9 mouse cellular contexts compared by ENCODE assay signal in the genomic region with DNA sequence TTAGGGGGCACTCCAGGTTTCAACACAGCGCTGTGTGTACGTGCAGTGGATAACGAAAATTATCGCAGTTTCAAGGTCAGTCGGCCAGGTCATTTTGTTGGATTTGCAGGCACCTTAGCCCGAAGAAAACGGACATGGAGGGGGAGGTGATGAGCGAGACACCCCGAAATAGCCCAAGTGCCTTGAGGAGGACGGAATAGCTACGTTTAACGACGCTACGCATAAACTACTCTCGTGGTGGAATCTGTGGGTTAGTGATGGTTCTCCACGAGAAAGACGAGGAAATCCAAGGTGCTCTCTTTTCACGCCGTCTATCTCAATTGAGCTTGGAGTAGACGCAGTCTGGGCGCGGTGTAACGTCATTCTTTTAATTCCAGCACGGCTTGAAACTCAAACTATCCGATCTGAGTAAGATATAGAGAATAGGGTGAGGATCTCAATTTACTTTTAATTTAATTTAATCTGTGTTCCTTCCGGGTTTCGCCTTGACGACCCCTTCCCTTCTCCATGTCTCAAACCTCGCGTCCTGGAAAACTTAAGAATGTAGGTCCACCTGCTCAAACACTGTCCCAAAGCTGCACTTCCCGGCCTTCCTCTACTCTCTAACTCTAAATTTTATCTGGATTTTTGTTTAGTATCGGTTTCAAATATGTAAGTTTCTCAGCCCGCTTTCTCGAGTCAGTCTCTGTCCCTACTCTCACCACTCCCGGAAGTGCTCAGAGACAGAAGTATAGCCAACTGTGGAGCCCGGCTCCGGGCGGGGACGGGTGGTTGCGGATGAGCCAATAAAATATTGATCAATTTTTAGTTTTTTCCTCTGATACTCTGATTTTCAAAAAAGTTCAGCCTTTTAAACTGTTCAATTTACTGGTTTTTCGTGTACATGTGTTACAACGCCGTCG. TPM values are rescaled to one million over a fixed set of nuclear protein-coding genes. Genes with fewer than 3 reads are reported as not detected.
DNase-seq lines count a peak whose midpoint lies in the region; ATAC-seq and TF ChIP-seq lines count a peak whose summit lies in the region.
"Had no signal": no experiment of that assay in that cellular context is flagged by ENCODE, and none has a peak within 500 bp of the region (broad histone marks: within the 10 kb centered on the region; RNA-seq: fewer than 3 reads in every experiment).

No protein-coding gene starts in this region.

- TF ChIP-seq CTCF in heart, adult 2 months (IDR thresholded peaks at IDR 0.05), result no peak
- TF ChIP-seq CTCF in spleen, adult 2 months (IDR thresholded peaks at IDR 0.05; ENCODE audit: extremely low read depth, insufficient read depth, insufficient read length, insufficient replicate concordance), result no peak

- H3K36me3 ChIP-seq in heart, adult 2 months (ENCODE audit: control insufficient read depth, insufficient read depth, low read length), result no peaks in the 10 kb centered on the region; the same call in 1 of the 2 replicates
- H3K36me3 ChIP-seq in heart, embryonic 14.5 days (ENCODE audit: control insufficient read depth, insufficient read depth, low read length), result no peaks in the 10 kb centered on the region
- H3K36me3 ChIP-seq in liver, embryonic 11.5 days (ENCODE audit: control insufficient read depth, insufficient read depth, low read length), result no peaks in the 10 kb centered on the region
- no peaks in the 10 kb centered on the region for H3K36me3 ChIP-seq in spleen, adult 2 months (ENCODE audit: control insufficient read depth, insufficient read depth, low read length)

- TF ChIP-seq POLR2A in heart, adult 2 months (IDR thresholded peaks at IDR 0.05; ENCODE audit: insufficient read depth, low read depth, low read length), result no peak
- no peak for TF ChIP-seq POLR2A in spleen, adult 2 months (IDR thresholded peaks at IDR 0.05; ENCODE audit: low read depth, low read length)

- H3K9ac ChIP-seq in heart, adult 2 months (ENCODE audit: low read depth, low read length), result peak overlapping the region; percentile 51
- H3K9ac ChIP-seq in heart, embryonic 14.5 days (ENCODE audit: low read length), result peak overlapping the region; percentile 73
- H3K9ac ChIP-seq in liver, embryonic 11.5 days (ENCODE audit: low read depth, low read length), result peak overlapping the region; percentile 69

- no peak overlapping the region; the same call in 1 of the 2 replicates for H3K27ac ChIP-seq in heart, adult 2 months
- H3K27ac ChIP-seq in heart, embryonic 14.5 days (replicated peaks in 1 of 2; ENCODE audit: control insufficient read depth in 1 of 2, insufficient read depth in 1 of 2, low read depth in 2 of 2, low read length in 2 of 2), result peak overlapping the region; percentile 0 to 28; a peak in 3 of 4 replicates
- H3K27ac ChIP-seq in liver, embryonic 11.5 days (ENCODE audit: low read depth, low read length), result 0 out of 2 replicates have a peak overlapping the region, but pooled peaks have one; percentile 11
- no peak overlapping the region for H3K27ac ChIP-seq in spleen, adult 2 months (ENCODE audit: insufficient read depth, low read length)

- DNase-seq in heart, adult 2 months, result peak; percentile 46 to 48
- DNase-seq in heart, postnatal 14 days, result no peak
- DNase-seq in liver, embryonic 11.5 days (ENCODE audit: low spot score), result peak; percentile 55
- peak in 1 of 2 experiments; percentile 44 for DNase-seq in spleen, adult 2 months (ENCODE audit: low read depth in 1 of 2, low spot score in 2 of 2)
- DNase-seq in right cerebral cortex, postnatal 36 days (ENCODE audit: low spot score in 2 of 2), result no peak
- DNase-seq in layer of hippocampus, postnatal 25 days (ENCODE audit: extremely low spot score in 1 of 2, low spot score in 1 of 2), result no peak

- H3K4me1 ChIP-seq in heart, adult 2 months (ENCODE audit: control insufficient read depth, insufficient read depth, low read length), result no peaks in the 10 kb centered on the region; the same call in 1 of the 2 replicates
- no peaks in the 10 kb centered on the region for H3K4me1 ChIP-seq in heart, embryonic 14.5 days (ENCODE audit: control insufficient read depth in 2 of 2, insufficient read depth in 2 of 2, low read length in 2 of 2)
- H3K4me1 ChIP-seq in liver, embryonic 11.5 days (replicated peaks; ENCODE audit: control insufficient read depth, insufficient read depth, low read length), result peaks cover 7% of the 10 kb centered on the region; the same call in 1 of the 2 replicates
- H3K4me1 ChIP-seq in spleen, adult 2 months (ENCODE audit: control insufficient read depth, insufficient read depth, insufficient read length), result no peaks in the 10 kb centered on the region

- H3K4me2 ChIP-seq in heart, embryonic 14.5 days (ENCODE audit: low read length), result peak overlapping the region; percentile 90
- H3K4me2 ChIP-seq in liver, embryonic 11.5 days, result peak overlapping the region; percentile 78

- peak; percentile 40 for ATAC-seq in activated CD4-positive, CD25-positive, alpha-beta regulatory T cell, adult 4 months
- ATAC-seq in heart, embryonic 14.5 days (ENCODE audit: insufficient number of reproducible peaks, insufficient read depth, low FRiP score, low read depth), result no peak
- ATAC-seq in liver, embryonic 11.5 days (replicated peaks; ENCODE audit: low FRiP score), result peak; percentile 74

- no peaks in the 10 kb centered on the region for H3K79me2 ChIP-seq in heart, adult 2 months (replicated peaks; ENCODE audit: control insufficient read depth, insufficient read depth, low read length)

- 3% methylated on average over 44 of the region's 44 CpGs for WGBS in heart, adult 2 months
- WGBS in heart, embryonic 14.5 days, result under 1% methylated on average over 44 of the region's 44 CpGs
- WGBS in liver, embryonic 11.5 days, result under 1% methylated on average over 44 of the region's 44 CpGs
- whole genome bisulfite sequencing in spleen, adult 2 months, result 2% methylated on average over 44 of the region's 44 CpGs

- peaks cover under 1% of the 10 kb centered on the region; the same call in 1 of the 2 replicates for H3K27me3 ChIP-seq in heart, adult 2 months (ENCODE audit: control insufficient read depth, insufficient read depth, low read length)
- H3K27me3 ChIP-seq in heart, embryonic 14.5 days (ENCODE audit: control insufficient read depth, insufficient read depth, low read length), result peaks cover 8% of the 10 kb centered on the region
- H3K27me3 ChIP-seq in liver, embryonic 11.5 days (replicated peaks; ENCODE audit: control insufficient read depth, insufficient read depth, low read length), result no peaks in the 10 kb centered on the region
- H3K27me3 ChIP-seq in spleen, adult 2 months (ENCODE audit: control insufficient read depth, insufficient read depth, low read length), result 0 out of 2 replicates have a peak, but pooled peaks cover 1% of the 10 kb centered on the region
- H3K27me3 ChIP-seq: Patski had no signal

- intact Hi-C loops in heart, adult 2 months (cut with DNase I), result loop anchor here (2.0 to 10.0 kb wide), 6 partner anchors 45 to 1417 kb away; no protein-coding TSS in a partner anchor
- intact Hi-C loops in heart, postnatal 14 days (cut with DNase I), result loop anchor here (5.0 to 10.0 kb wide), 2 partner anchors 615 to 1432 kb away; a partner anchor contains a TSS

- H3K9me3 ChIP-seq in heart, embryonic 14.5 days (ENCODE audit: control insufficient read depth, low read length), result 0 out of 2 replicates have a peak, but pooled peaks cover 2% of the 10 kb centered on the region
- H3K9me3 ChIP-seq in liver, embryonic 11.5 days (ENCODE audit: control insufficient read depth, low read length), result no peaks in the 10 kb centered on the region

- no peak for TF ChIP-seq EP300 in heart, adult 2 months (IDR thresholded peaks at IDR 0.05; ENCODE audit: insufficient read depth, low read depth, low read length)

- H3K4me3 ChIP-seq in heart, adult 2 months, result peak overlapping the region; percentile 58
- H3K4me3 ChIP-seq in heart, embryonic 14.5 days (ENCODE audit: control insufficient read depth in 1 of 2, insufficient read depth in 1 of 2, low read depth in 1 of 2, low read length in 2 of 2), result peak overlapping the region; percentile 42 to 59
- peak overlapping the region; percentile 57 for H3K4me3 ChIP-seq in liver, embryonic 11.5 days (ENCODE audit: low read depth, low read length)
- H3K4me3 ChIP-seq in spleen, adult 2 months (ENCODE audit: extremely low read depth, insufficient read depth, insufficient read length), result peak overlapping the region; percentile 67

RNA-seq across cellular contexts. Expression of a gene that starts 10.6 kb away (rescaled TPM):
- not detected for total RNA-seq in heart, adult 2 months (2021)
- polyA plus RNA-seq in heart, adult 2 months (2012; rRNA removed), result 0.23 TPM in 1 of 2 replicates, not detected in the other
- 10 to 100 TPM in 1 of 2 experiments, not detected in 1; 11.6 TPM for total RNA-seq in heart, postnatal 14 days (2021)
- under 1 TPM; 0.19 to 0.48 TPM for polyA plus RNA-seq in activated CD4-positive, CD25-positive, alpha-beta regulatory T cell, adult 4 months (2017; shearing (Covaris generic))
- polyA plus RNA-seq in heart, embryonic 14.5 days (2014; fragmentation: Nextera tagmentation; extraction: Ambion mirVana), result 0.88 TPM in 1 of 2 replicates, not detected in the other
- polyA plus RNA-seq in liver, embryonic 11.5 days (2014; fragmentation: Nextera tagmentation; extraction: Ambion mirVana), result 0.48 and 0.86 TPM in 2 replicates
- polyA plus RNA-seq in spleen, adult 2 months (2012; rRNA removed), result 0.99 and 1.1 TPM in 2 replicates
- under 1 TPM; 0.42 to 0.57 TPM for total RNA-seq in layer of hippocampus, postnatal 25 days (2021)

RNA-seq across cellular contexts. Expression of a gene that starts 15.2 kb away (rescaled TPM):
- total RNA-seq in heart, adult 2 months (2021), result 1 to 10 TPM; 8.1 to 10.0 TPM
- polyA plus RNA-seq in heart, adult 2 months (2012; rRNA removed), result 1.1 TPM in 1 of 2 replicates, not detected in the other
- 100 to 1,000 TPM in 1 of 2 experiments, 10 to 100 TPM in 1; 69.3 to 132 TPM for total RNA-seq in heart, postnatal 14 days (2021)
- polyA plus RNA-seq in activated CD4-positive, CD25-positive, alpha-beta regulatory T cell, adult 4 months (2017; shearing (Covaris generic)), result 100 to 1,000 TPM in 1 of 2 experiments, not detected in 1; 174 TPM
- polyA plus RNA-seq in heart, embryonic 14.5 days (2014; fragmentation: Nextera tagmentation; extraction: Ambion mirVana), result 2.9 and 6.8 TPM in 2 replicates
- 10.7 and 13.3 TPM in 2 replicates for polyA plus RNA-seq in liver, embryonic 11.5 days (2014; fragmentation: Nextera tagmentation; extraction: Ambion mirVana)
- polyA plus RNA-seq in spleen, adult 2 months (2012; rRNA removed), result 51.3 and 149 TPM in 2 replicates
- total RNA-seq in layer of hippocampus, postnatal 25 days (2021), result 10 to 100 TPM; 22.3 to 38.6 TPM

RNA-seq across cellular contexts. Expression of a gene that starts 15.5 kb away (rescaled TPM):
- 10 to 100 TPM in 1 of 2 experiments, 1 to 10 TPM in 1; 7.3 to 10.0 TPM for total RNA-seq in heart, adult 2 months (2021)
- polyA plus RNA-seq in heart, adult 2 months (2012; rRNA removed), result not detected in 2 replicates
- 100 to 1,000 TPM in 1 of 2 experiments, 10 to 100 TPM in 1; 67.9 to 160 TPM for total RNA-seq in heart, postnatal 14 days (2021)
- 1 to 10 TPM; 2.6 to 4.2 TPM for polyA plus RNA-seq in activated CD4-positive, CD25-positive, alpha-beta regulatory T cell, adult 4 months (2017; shearing (Covaris generic))
- polyA plus RNA-seq in heart, embryonic 14.5 days (2014; fragmentation: Nextera tagmentation; extraction: Ambion mirVana), result 1.9 and 2.3 TPM in 2 replicates
- 4.1 and 4.6 TPM in 2 replicates for polyA plus RNA-seq in liver, embryonic 11.5 days (2014; fragmentation: Nextera tagmentation; extraction: Ambion mirVana)
- polyA plus RNA-seq in spleen, adult 2 months (2012; rRNA removed), result 30.0 and 45.9 TPM in 2 replicates
- total RNA-seq in layer of hippocampus, postnatal 25 days (2021), result 10 to 100 TPM; 15.7 to 30.9 TPM

RNA-seq across cellular contexts. Expression of a gene that starts 21.0 kb away (rescaled TPM):
- total RNA-seq in heart, adult 2 months (2021), result 10 to 100 TPM; 11.9 to 18.1 TPM
- 5.8 and 8.3 TPM in 2 replicates for polyA plus RNA-seq in heart, adult 2 months (2012; rRNA removed)
- 10 to 100 TPM; 29.6 to 55.4 TPM for total RNA-seq in heart, postnatal 14 days (2021)
- 10 to 100 TPM in 1 of 2 experiments, 1 to 10 TPM in 1; 5.9 to 14.6 TPM for polyA plus RNA-seq in activated CD4-positive, CD25-positive, alpha-beta regulatory T cell, adult 4 months (2017; shearing (Covaris generic))
- 8.1 and 9.3 TPM in 2 replicates for polyA plus RNA-seq in heart, embryonic 14.5 days (2014; fragmentation: Nextera tagmentation; extraction: Ambion mirVana)
- polyA plus RNA-seq in liver, embryonic 11.5 days (2014; fragmentation: Nextera tagmentation; extraction: Ambion mirVana), result 36.9 and 39.3 TPM in 2 replicates
- polyA plus RNA-seq in spleen, adult 2 months (2012; rRNA removed), result 14.7 and 15.7 TPM in 2 replicates
- 10 to 100 TPM; 64.2 to 71.4 TPM for total RNA-seq in layer of hippocampus, postnatal 25 days (2021)

RNA-seq across cellular contexts. Expression of a gene that starts 22.6 kb away (rescaled TPM):
- total RNA-seq in heart, adult 2 months (2021), result 1 to 10 TPM; 1.7 to 4.3 TPM
- polyA plus RNA-seq in heart, adult 2 months (2012; rRNA removed), result not detected in 2 replicates
- total RNA-seq in heart, postnatal 14 days (2021), result 100 to 1,000 TPM in 1 of 2 experiments, 10 to 100 TPM in 1; 44.4 to 112 TPM
- not detected for polyA plus RNA-seq in activated CD4-positive, CD25-positive, alpha-beta regulatory T cell, adult 4 months (2017; shearing (Covaris generic))
- 9.7 and 11.2 TPM in 2 replicates for polyA plus RNA-seq in heart, embryonic 14.5 days (2014; fragmentation: Nextera tagmentation; extraction: Ambion mirVana)
- 26.4 and 36.7 TPM in 2 replicates for polyA plus RNA-seq in liver, embryonic 11.5 days (2014; fragmentation: Nextera tagmentation; extraction: Ambion mirVana)
- 10.2 and 14.1 TPM in 2 replicates for polyA plus RNA-seq in spleen, adult 2 months (2012; rRNA removed)
- total RNA-seq in layer of hippocampus, postnatal 25 days (2021), result 10 to 100 TPM in 1 of 2 experiments, 1 to 10 TPM in 1; 7.1 to 18.2 TPM
- polyA plus RNA-seq: Patski had no signal

Comparison
In these comparisons a context has a peak if more than half of its experiments do, and no peak if none do; other contexts are left out.
1. DNase-seq: peak in heart, adult 2 months (2 of 2) and liver, embryonic 11.5 days (single experiment); none in heart, postnatal 14 days (0 of 2), right cerebral cortex, postnatal 36 days (0 of 2) and layer of hippocampus, postnatal 25 days (0 of 2).
2. H3K27ac ChIP-seq: peak in heart, embryonic 14.5 days (2 of 2) and liver, embryonic 11.5 days (single experiment); none in heart, adult 2 months (single experiment) and spleen, adult 2 months (single experiment).
3. Peak in every context shown above with its lines, with median percentiles within 50 percentile points of each other: H3K4me3 ChIP-seq and H3K9ac ChIP-seq.